Mouse (Mus musculus): ENCODE measurements at regions not wholly inside any gene's neighbourhood (a gene's known extent, or its start where the extent isn't known, plus 50 kb on each side); places are given as distances from the start of the nearest gene placed in this dataset.

GRCm38 (mm10) chr5:43357901-43358300, 124.9 kb downstream of the Cpeb2 start:
- H3K79me2 ChIP-seq (ENCODE audit: control insufficient read depth, insufficient read depth) = no peaks in the 10 kb centered on the region
- no peak overlapping the region for H3K4me2 ChIP-seq (ENCODE audit: low read depth)
- H3K27me3 ChIP-seq (ENCODE audit: control insufficient read depth, insufficient read depth, insufficient read length) = no peaks in the 10 kb centered on the region
- H3ac ChIP-seq (ENCODE audit: control insufficient read depth, insufficient read length) = no peak overlapping the region
- TF ChIP-seq MYOG (IDR thresholded peaks at IDR 0.05; ENCODE audit: control insufficient read depth in 1 of 3, insufficient read depth in 1 of 3, insufficient read length in 2 of 3, low read depth in 2 of 3) (no peak), REST (IDR thresholded peaks at IDR 0.05; ENCODE audit: insufficient read depth, insufficient read length) (no peak), TCF12 (IDR thresholded peaks at IDR 0.05; ENCODE audit: insufficient read depth, poor library complexity, severe bottlenecking) (no peak), POLR2A (IDR thresholded peaks at IDR 0.05; ENCODE audit: insufficient read length, low read depth) (no peak), MAX (IDR thresholded peaks at IDR 0.05; ENCODE audit: low read depth) (no peak)
- H3K36me3 ChIP-seq (ENCODE audit: control insufficient read depth, insufficient read depth) = no peaks in the 10 kb centered on the region
- no peak overlapping the region for H3K4me3 ChIP-seq

DNA sequence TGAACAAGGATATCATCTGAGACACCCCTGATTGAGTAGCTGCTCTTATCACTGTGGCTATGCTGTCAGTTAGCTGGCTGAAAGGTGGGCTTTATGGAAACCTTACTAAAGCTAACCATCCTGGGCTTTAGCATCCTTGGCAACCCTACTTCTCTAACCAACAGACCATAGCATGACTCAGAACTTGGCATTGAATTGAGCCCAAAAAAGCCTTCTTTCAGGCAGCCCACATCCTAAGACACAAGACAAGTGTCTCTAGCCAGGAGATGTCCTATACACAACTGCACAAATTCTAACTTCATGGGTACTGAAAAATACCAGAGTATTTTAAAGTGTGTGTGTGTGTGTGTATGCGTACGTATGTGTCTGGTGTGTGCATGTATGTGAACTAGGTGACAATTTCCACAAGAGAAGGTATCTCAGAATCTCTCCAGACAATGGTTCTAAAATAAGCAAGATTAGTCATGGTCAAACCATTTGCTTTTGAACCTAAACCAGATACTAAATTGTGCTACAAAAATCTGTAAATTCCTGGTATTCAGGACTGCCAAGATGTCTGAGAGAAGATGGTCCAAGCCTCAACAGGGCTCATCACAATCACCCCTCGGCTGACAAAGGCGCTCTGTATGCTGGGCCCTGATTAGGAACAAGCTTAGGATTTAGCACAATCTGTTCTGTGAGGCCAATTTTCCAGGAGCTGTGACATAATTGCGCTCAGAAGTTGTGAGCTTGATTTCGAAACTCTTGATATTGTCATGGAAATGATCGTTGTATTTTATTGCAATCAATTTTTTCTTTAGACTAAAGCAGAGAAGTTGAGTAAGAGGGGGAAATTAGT, 126.2 kb downstream of the Cpeb2 start:
- Histone ChIP-seq H3ac (ENCODE audit: control insufficient read depth, insufficient read length) (no peak overlapping the region), H3K27me3 (ENCODE audit: control insufficient read depth, insufficient read depth, insufficient read length) (no peaks in the 10 kb centered on the region), H3K4me2 (ENCODE audit: low read depth) (no peak overlapping the region), H3K36me3 (ENCODE audit: control insufficient read depth, insufficient read depth) (no peaks in the 10 kb centered on the region), H3K4me3 (no peak overlapping the region), H3K79me2 (ENCODE audit: control insufficient read depth, insufficient read depth) (no peaks in the 10 kb centered on the region)
- no peak for TF ChIP-seq TCF12 (IDR thresholded peaks at IDR 0.05; ENCODE audit: insufficient read depth, poor library complexity, severe bottlenecking)

GRCm38 (mm10) chr5:43360298-43360697, 127.3 kb downstream of the Cpeb2 start:
- Histone ChIP-seq H3K79me2 (ENCODE audit: control insufficient read depth, insufficient read depth) (no peaks in the 10 kb centered on the region), H3K4me2 (ENCODE audit: low read depth) (no peak overlapping the region), H3ac (ENCODE audit: control insufficient read depth, insufficient read length) (no peak overlapping the region), H3K27me3 (ENCODE audit: control insufficient read depth, insufficient read depth, insufficient read length) (no peaks in the 10 kb centered on the region), H3K36me3 (ENCODE audit: control insufficient read depth, insufficient read depth) (no peaks in the 10 kb centered on the region), H3K4me3 (no peak overlapping the region)
- no peak for TF ChIP-seq POLR2AphosphoS2 (IDR thresholded peaks at IDR 0.05; ENCODE audit: insufficient read length, low read depth)
- TF ChIP-seq SRF (IDR thresholded peaks at IDR 0.05; ENCODE audit: control insufficient read depth, insufficient read length, low read depth) = no peak
- TF ChIP-seq MAX (IDR thresholded peaks at IDR 0.05; ENCODE audit: low read depth) = no peak
- TF ChIP-seq MYOD1 (IDR thresholded peaks at IDR 0.05; ENCODE audit: control insufficient read depth in 1 of 3, insufficient read length in 2 of 3, low read depth in 2 of 3) = no peak
- TF ChIP-seq MYOG (IDR thresholded peaks at IDR 0.05; ENCODE audit: control insufficient read depth in 1 of 3, insufficient read depth in 1 of 3, insufficient read length in 2 of 3, low read depth in 2 of 3) = no peak
- TF ChIP-seq REST (IDR thresholded peaks at IDR 0.05; ENCODE audit: insufficient read depth, insufficient read length) = no peak
- no peak for TF ChIP-seq CEBPB (IDR thresholded peaks at IDR 0.05; ENCODE audit: insufficient read depth, poor library complexity, severe bottlenecking)
- TF ChIP-seq TCF3 (IDR thresholded peaks at IDR 0.05; ENCODE audit: insufficient read length, low read depth) = no peak
- TF ChIP-seq POLR2A (IDR thresholded peaks at IDR 0.05; ENCODE audit: insufficient read length, low read depth) = no peak

DNA sequence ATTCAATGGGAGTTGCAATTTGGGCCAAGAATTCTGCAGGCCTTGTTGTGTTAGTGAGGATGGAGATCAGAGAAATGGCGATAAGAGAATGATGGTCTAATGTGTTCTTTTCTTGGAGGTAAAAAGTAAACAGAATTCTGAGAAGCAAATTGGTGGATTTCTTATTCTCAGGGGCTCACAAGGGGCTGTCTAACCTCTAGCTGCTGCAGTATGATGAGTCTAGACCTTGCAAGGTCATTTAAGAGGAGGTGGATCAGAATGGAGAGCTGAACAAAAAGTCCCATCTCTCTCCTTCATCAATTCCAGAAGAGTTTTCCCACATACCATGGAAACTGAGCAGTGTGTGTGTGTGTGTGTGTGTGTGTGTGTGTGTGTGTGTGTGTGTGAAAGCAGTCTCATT, 128.1 kb downstream of the Cpeb2 start:
- H3K36me3 ChIP-seq (ENCODE audit: control insufficient read depth, insufficient read depth) = no peaks in the 10 kb centered on the region
- TF ChIP-seq MYOD1 (IDR thresholded peaks at IDR 0.05; ENCODE audit: control insufficient read depth in 1 of 3, insufficient read length in 2 of 3, low read depth in 2 of 3) = no peak
- H3K4me3 ChIP-seq = no peak overlapping the region
- H3K27me3 ChIP-seq (ENCODE audit: control insufficient read depth, insufficient read depth, insufficient read length) = no peaks in the 10 kb centered on the region
- no peak overlapping the region for H3K4me2 ChIP-seq (ENCODE audit: low read depth)
- H3ac ChIP-seq (ENCODE audit: control insufficient read depth, insufficient read length) = no peak overlapping the region
- H3K79me2 ChIP-seq (ENCODE audit: control insufficient read depth, insufficient read depth) = no peaks in the 10 kb centered on the region

DNA sequence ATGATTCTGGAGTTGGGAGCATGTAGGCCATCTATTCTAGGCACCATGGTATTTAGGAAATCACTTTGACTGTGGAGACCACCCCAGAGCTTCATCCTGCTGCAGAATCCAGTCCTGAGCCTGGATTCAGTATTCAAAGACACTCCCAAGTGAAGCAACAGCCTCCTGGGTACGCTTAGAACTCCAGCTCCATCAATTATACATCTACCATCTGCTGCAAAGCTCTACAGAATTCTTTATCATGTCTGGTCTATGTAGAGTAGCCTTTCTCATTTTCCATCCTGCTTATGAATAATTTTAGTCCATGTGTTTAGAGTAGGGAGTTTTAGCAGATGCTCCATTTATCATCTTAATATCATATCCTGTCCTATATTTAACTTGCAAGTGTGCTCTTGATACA, 139.4 kb downstream of the Cpeb2 start:
- TF ChIP-seq REST (IDR thresholded peaks at IDR 0.05; ENCODE audit: insufficient read depth, insufficient read length) (no peak), POLR2A (IDR thresholded peaks at IDR 0.05; ENCODE audit: insufficient read length, low read depth) (no peak), MAX (IDR thresholded peaks at IDR 0.05; ENCODE audit: low read depth) (no peak)
- H3K4me2 ChIP-seq (ENCODE audit: low read depth) = no peak overlapping the region
- no peak overlapping the region for H3ac ChIP-seq (ENCODE audit: control insufficient read depth, insufficient read length)
- H3K36me3 ChIP-seq (ENCODE audit: control insufficient read depth, insufficient read depth) = no peaks in the 10 kb centered on the region
- no peaks in the 10 kb centered on the region for H3K27me3 ChIP-seq (ENCODE audit: control insufficient read depth, insufficient read depth, insufficient read length)
- H3K79me2 ChIP-seq (ENCODE audit: control insufficient read depth, insufficient read depth) = no peaks in the 10 kb centered on the region
- H3K4me3 ChIP-seq = no peak overlapping the region

DNA sequence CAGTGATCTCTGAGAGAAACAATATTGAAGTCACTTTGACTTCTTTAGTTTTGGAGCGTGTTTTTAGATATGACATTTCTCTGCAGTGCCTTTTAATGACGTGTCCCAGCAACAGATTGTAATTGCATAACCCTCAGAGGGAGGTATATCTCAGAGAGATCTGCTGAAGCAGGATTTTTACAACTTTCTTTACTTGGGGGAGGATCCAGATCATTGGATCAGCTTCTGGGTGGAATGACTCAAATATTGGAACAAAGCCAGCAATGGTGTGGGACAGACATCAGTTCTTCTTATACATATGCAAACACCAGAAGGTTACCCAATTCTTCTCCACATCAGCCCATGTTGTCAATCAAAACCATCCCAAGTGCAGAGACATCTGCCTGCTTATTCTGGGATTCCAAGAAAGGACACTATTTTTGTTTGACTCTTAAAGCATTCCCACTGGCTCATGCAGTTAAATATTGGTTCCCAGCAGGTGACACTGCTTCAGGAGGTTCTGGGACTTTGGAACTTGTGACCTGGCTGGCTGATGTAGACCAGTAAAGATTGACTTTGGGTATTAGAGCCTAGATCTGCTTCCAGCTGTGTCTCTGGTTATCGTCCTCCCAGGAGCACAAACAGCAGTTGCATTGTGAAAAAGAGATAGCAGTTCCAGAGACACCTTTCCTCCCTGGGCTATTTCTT, 130.5 kb upstream of the C1qtnf7 start:
- Histone ChIP-seq H3K79me2 (ENCODE audit: control insufficient read depth, insufficient read depth) (no peaks in the 10 kb centered on the region), H3K4me2 (ENCODE audit: low read depth) (no peak overlapping the region), H3K4me3 (no peak overlapping the region), H3ac (ENCODE audit: control insufficient read depth, insufficient read length) (no peak overlapping the region), H3K36me3 (ENCODE audit: control insufficient read depth, insufficient read depth) (no peaks in the 10 kb centered on the region), H3K27me3 (ENCODE audit: control insufficient read depth, insufficient read depth, insufficient read length) (no peaks in the 10 kb centered on the region)
- TF ChIP-seq POLR2A (IDR thresholded peaks at IDR 0.05; ENCODE audit: insufficient read length, low read depth) = no peak
- TF ChIP-seq REST (IDR thresholded peaks at IDR 0.05; ENCODE audit: insufficient read depth, insufficient read length) = no peak
- no peak for TF ChIP-seq POLR2AphosphoS2 (IDR thresholded peaks at IDR 0.05; ENCODE audit: insufficient read length, low read depth)
- TF ChIP-seq CEBPB (IDR thresholded peaks at IDR 0.05; ENCODE audit: insufficient read depth, poor library complexity, severe bottlenecking) = no peak
- TF ChIP-seq MYOD1 (IDR thresholded peaks at IDR 0.05; ENCODE audit: control insufficient read depth in 1 of 3, insufficient read length in 2 of 3, low read depth in 2 of 3) = no peak
- no peak for TF ChIP-seq USF1 (IDR thresholded peaks at IDR 0.05; ENCODE audit: low read depth)
- TF ChIP-seq TCF3 (IDR thresholded peaks at IDR 0.05; ENCODE audit: insufficient read length, low read depth) = no peak
- no peak for TF ChIP-seq SRF (IDR thresholded peaks at IDR 0.05; ENCODE audit: control insufficient read depth, insufficient read length, low read depth)
- no peak for TF ChIP-seq E2F4 (IDR thresholded peaks at IDR 0.05; ENCODE audit: insufficient read depth)
- TF ChIP-seq MYOG (IDR thresholded peaks at IDR 0.05; ENCODE audit: control insufficient read depth in 1 of 3, insufficient read depth in 1 of 3, insufficient read length in 2 of 3, low read depth in 2 of 3) = no peak
